Mouse (Mus musculus): ENCODE results near the gene C6.
A peak's percentile ranks its signal among the peaks of the same experiment; 100 is the strongest.

DNA sequence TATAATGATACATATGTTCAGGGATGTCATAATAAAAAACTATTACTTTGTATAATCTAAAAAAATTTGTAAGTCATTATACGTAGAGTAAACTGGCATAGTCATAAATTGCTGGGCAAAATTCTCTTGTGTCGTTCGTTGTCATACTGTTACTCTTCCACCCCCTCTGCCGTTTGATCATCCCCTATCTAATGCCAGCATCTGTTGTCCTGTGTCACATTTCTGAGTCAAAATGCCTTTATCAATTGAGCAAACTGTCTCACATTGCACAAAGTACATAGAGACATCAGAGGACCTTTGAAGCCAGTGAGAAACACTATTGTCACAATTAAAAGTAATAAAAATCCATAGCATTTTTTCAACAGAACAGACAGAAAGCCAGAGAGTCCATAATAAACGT is 88.0 kb downstream of the C6 start:
- TF ChIP-seq CTCF (IDR thresholded peaks at IDR 0.05; ENCODE audit: low read depth, low read length) (no peak), POLR2AphosphoS5 (IDR thresholded peaks at IDR 0.05; ENCODE audit: insufficient replicate concordance, low read depth, low read length) (no peak), GATA1 (IDR thresholded peaks at IDR 0.05; ENCODE audit: borderline replicate concordance, low read length) (no peak), TAL1 (conservative IDR thresholded peaks at IDR 0.05; ENCODE audit: low read depth, low read length) (peak; percentile 58)
